Mouse (Mus musculus) embryonic facial prominence, embryonic 11.5 days (tissue): ENCODE data around the gene Cmss1. TPM values are rescaled to one million over a fixed set of nuclear protein-coding genes. Genes with fewer than 3 reads are reported as not detected.

Experiments used
- ATAC-seq: fragments of 200-750 bp; cut with Nextera tagmentation; replicated peaks from 2 replicates; pipeline ENCODE4 v1.8.0; 2017; ENCODE audit warnings: low read depth; ENCODE audit not compliant: insufficient number of reproducible peaks, low FRiP score, low TSS enrichment
- DNase-seq: peaks from one replicate; pipeline ENCODE4 v3.0.0-alpha.2; 2015; ENCODE audit warnings: low spot score
- H3K27ac ChIP-seq: fragments of 300-500 bp; sonication (generic); replicated peaks from 2 replicates; pipeline ENCODE4 v1.5.1; 2014; ENCODE audit warnings: mild to moderate bottlenecking, low read depth, low read length, control low read depth
- H3K27me3 ChIP-seq: fragments of 300-500 bp; sonication (generic); 2 replicates; pipeline ENCODE4 v1.6.1; 2014; ENCODE audit warnings: mild to moderate bottlenecking, low read length, moderate library complexity, mixed read lengths; ENCODE audit not compliant: control insufficient read depth, insufficient read depth
- H3K36me3 ChIP-seq: fragments of 300-500 bp; sonication (generic); replicated peaks from 2 replicates; pipeline ENCODE4 v1.6.1; 2014; ENCODE audit warnings: low read depth, mild to moderate bottlenecking, low read length, moderate library complexity, mixed read lengths; ENCODE audit not compliant: control insufficient read depth, insufficient read depth
- H3K4me1 ChIP-seq: fragments of 300-500 bp; sonication (generic); 2 replicates; pipeline ENCODE4 v1.6.1; 2014; ENCODE audit warnings: low read length, mixed read lengths; ENCODE audit not compliant: control insufficient read depth, insufficient read depth
- H3K4me2 ChIP-seq: fragments of 300-500 bp; sonication (generic); 2 replicates; pipeline ENCODE4 v1.6.1; 2014; ENCODE audit warnings: low read depth, mild to moderate bottlenecking, control low read depth, low read length, moderate library complexity
- H3K4me3 ChIP-seq: fragments of 300-500 bp; sonication (generic); 2 replicates; pipeline ENCODE4 v1.5.1; 2014; ENCODE audit warnings: low read depth, low read length, control low read depth
- H3K9ac ChIP-seq: fragments of 300-500 bp; sonication (generic); replicated peaks from 2 replicates; pipeline ENCODE4 v1.6.1; 2014; ENCODE audit warnings: mild to moderate bottlenecking, control low read depth, low read length
- H3K9me3 ChIP-seq: fragments of 300-500 bp; sonication (generic); replicated peaks from 2 replicates; pipeline ENCODE4 v1.6.1; 2016; ENCODE audit warnings: mild to moderate bottlenecking, low read length, inconsistent platforms, mixed read lengths; ENCODE audit not compliant: control insufficient read depth
- WGBS: fragments of 180-500 bp; shearing (Covaris S2); extraction: QIAGEN DNeasy Blood & Tissue Kit; methylation state at CpG from one replicate; pipeline ENCODE4 v1.1.7; 2014; 5-methylcytosine and 5-hydroxymethylcytosine counted together
- polyA plus RNA-seq: library from polyadenylated mRNA; unstranded; fragments of >200 nt; fragmentation: Nextera tagmentation; extraction: Ambion mirVana; gene quantifications from 2 replicates; pipeline ENCODE4 v1.2.1, GENCODE M21; 2014

Cmss1 gene
- polyA plus RNA-seq, 1 experiment from 2014 or later = 55.9 TPM

DNA sequence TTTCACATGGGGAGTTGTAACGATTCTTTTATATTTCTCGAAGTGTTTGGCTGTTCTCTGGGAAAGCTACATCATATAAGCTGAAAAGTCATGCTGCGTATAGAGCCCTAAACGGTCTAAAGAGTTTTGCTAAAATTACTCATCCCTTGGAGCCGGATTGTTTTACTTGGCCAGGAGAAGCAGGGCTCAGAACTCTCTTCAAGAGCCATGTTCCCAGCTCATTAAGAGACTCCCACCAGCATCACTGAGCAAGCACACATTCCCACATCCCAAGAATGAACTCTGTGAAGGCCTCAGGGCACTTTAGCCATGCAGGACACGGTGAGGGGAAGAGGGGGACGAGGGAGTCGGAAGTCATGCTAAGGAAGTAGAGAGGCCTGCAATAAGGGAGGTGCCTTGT is 277.6 kb downstream of the Cmss1 start:
- Histone ChIP-seq H3K4me1 (no peaks in the 10 kb centered on the region), H3K27ac (no peak overlapping the region), H3K9me3 (no peaks in the 10 kb centered on the region), H3K4me2 (no peak overlapping the region), H3K36me3 (no peaks in the 10 kb centered on the region), H3K9ac (no peak overlapping the region), H3K27me3 (no peaks in the 10 kb centered on the region), H3K4me3 (no peak overlapping the region)
- DNase-seq (no peak), ATAC-seq (no peak)
- WGBS = 71% methylated on average over 8 of the region's 8 CpGs

DNA sequence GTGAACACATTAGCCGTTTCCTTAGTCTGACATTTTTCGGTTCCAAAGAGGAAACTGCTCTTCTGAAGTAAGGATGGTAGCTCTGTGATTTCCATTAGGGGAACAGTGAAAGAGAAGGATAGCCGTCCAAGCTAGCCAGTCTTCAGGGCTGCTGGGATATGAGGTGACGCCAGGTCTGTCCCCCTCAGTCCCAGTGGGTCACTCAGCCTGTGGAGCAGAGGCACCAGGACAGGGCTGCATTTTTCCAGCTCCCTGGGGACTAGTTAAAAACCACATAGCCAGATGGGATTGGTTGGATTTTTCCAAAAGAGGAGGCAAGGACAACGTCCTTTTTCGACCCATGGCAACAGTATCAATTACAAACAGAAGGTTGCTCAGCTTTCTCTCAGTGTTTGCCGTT is 279.7 kb downstream of the Cmss1 start:
- H3K9me3 ChIP-seq = no peaks in the 10 kb centered on the region
- H3K36me3 ChIP-seq = no peaks in the 10 kb centered on the region
- no peaks in the 10 kb centered on the region for H3K27me3 ChIP-seq
- H3K4me1 ChIP-seq = no peaks in the 10 kb centered on the region
- ATAC-seq = no peak
- H3K4me2 ChIP-seq = no peak overlapping the region
- 49% methylated on average over 7 of the region's 7 CpGs for WGBS
- H3K9ac ChIP-seq = no peak overlapping the region
- no peak overlapping the region for H3K4me3 ChIP-seq
- DNase-seq = no peak
- H3K27ac ChIP-seq = no peak overlapping the region

- 52% methylated on average over 7 of the region's 7 CpGs for WGBS
- no peaks in the 10 kb centered on the region for H3K27me3 ChIP-seq
- no peak overlapping the region for H3K4me2 ChIP-seq
Measured at GRCm38 (mm10) chr16:57319284-57320124, 287.2 kb downstream of the Cmss1 start.

DNA sequence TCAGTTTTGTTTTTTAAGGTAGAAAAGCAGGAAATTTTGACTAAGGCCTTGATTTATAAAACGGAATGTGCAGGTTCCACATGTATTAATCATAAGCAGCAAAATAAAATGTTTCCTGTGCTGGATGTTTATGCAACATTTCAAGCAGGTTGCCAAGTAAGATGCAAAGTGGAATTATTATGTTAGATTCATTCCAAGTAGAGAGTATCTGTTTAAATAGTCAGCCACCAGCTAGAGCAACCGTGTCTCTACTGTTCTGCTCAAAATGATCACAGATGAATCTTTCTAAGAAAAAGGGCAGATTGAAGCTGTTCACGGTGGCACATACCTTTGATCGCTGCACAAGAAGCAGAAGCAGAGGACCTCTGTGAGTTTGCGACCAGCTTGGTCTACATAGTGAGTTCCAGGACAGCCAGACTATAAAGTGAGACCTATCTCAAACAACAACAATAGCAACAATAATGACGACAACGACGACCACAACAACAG is 288.0 kb downstream of the Cmss1 start:
- Histone ChIP-seq H3K4me2 (no peak overlapping the region), H3K4me3 (no peak overlapping the region), H3K9me3 (no peaks in the 10 kb centered on the region), H3K27me3 (no peaks in the 10 kb centered on the region), H3K36me3 (no peaks in the 10 kb centered on the region), H3K9ac (no peak overlapping the region), H3K4me1 (no peaks in the 10 kb centered on the region), H3K27ac (no peak overlapping the region)
- DNase-seq (no peak), ATAC-seq (no peak)
- 68% methylated on average over 8 of the region's 8 CpGs for WGBS

More at GRCm38 (mm10) chr16:57319284-57320124, 287.2 kb downstream of the Cmss1 start:
- Histone ChIP-seq H3K4me1 (no peaks in the 10 kb centered on the region), H3K4me3 (no peak overlapping the region), H3K9ac (no peak overlapping the region), H3K27ac (no peak overlapping the region), H3K36me3 (no peaks in the 10 kb centered on the region), H3K9me3 (no peaks in the 10 kb centered on the region)
- ATAC-seq (no peak), DNase-seq (peak; percentile 56)

- Histone ChIP-seq H3K27ac (no peak overlapping the region), H3K4me3 (no peak overlapping the region), H3K27me3 (no peaks in the 10 kb centered on the region), H3K4me1 (no peaks in the 10 kb centered on the region), H3K4me2 (no peak overlapping the region), H3K9ac (no peak overlapping the region), H3K9me3 (no peaks in the 10 kb centered on the region), H3K36me3 (no peaks in the 10 kb centered on the region)
- ATAC-seq = no peak
- no peak for DNase-seq
- WGBS = 46% methylated on average over 13 of the region's 13 CpGs
Measured at GRCm38 (mm10) chr16:57317882-57318636, 288.6 kb downstream of the Cmss1 start.

DNA sequence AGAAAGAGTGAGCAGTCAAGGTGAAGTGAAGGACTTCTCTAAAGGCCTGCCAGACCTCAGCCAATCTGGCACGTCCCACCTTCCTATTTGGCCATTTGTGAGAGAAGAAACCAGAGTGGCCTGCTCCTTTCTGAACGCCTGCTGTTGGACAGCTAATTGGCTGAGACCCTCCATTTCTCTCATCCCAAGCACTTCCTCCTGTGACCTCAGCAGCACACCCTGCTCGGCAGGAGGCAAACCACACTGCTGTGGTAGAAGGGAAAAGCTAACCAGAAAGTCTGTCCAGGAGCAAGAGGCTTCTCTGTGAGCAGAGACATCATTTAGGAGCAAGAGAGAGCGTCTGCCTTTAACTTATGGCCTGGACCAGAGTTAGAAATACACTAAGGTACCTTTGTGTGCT is 289.5 kb downstream of the Cmss1 start:
- H3K27ac ChIP-seq = no peak overlapping the region
- no peaks in the 10 kb centered on the region for H3K36me3 ChIP-seq
- no peaks in the 10 kb centered on the region for H3K27me3 ChIP-seq
- no peaks in the 10 kb centered on the region for H3K4me1 ChIP-seq
- DNase-seq = no peak
- no peak overlapping the region for H3K4me2 ChIP-seq
- no peak overlapping the region for H3K9ac ChIP-seq
- H3K9me3 ChIP-seq = no peaks in the 10 kb centered on the region
- no peak for ATAC-seq
- WGBS = 66% methylated on average over 4 of the region's 4 CpGs
- H3K4me3 ChIP-seq = no peak overlapping the region

GRCm38 (mm10) chr16:57315026-57315425 is 291.6 kb downstream of the Cmss1 start:
- no peaks in the 10 kb centered on the region for H3K27me3 ChIP-seq
- DNase-seq (no peak), ATAC-seq (no peak)
- H3K4me1 ChIP-seq = no peaks in the 10 kb centered on the region
- no peak overlapping the region for H3K4me2 ChIP-seq
- 91% methylated on average over 9 of the region's 9 CpGs for WGBS
- H3K36me3 ChIP-seq = no peaks in the 10 kb centered on the region
- H3K4me3 ChIP-seq = no peak overlapping the region
- H3K9ac ChIP-seq = no peak overlapping the region
- no peaks in the 10 kb centered on the region for H3K9me3 ChIP-seq
- H3K27ac ChIP-seq = no peak overlapping the region

DNA sequence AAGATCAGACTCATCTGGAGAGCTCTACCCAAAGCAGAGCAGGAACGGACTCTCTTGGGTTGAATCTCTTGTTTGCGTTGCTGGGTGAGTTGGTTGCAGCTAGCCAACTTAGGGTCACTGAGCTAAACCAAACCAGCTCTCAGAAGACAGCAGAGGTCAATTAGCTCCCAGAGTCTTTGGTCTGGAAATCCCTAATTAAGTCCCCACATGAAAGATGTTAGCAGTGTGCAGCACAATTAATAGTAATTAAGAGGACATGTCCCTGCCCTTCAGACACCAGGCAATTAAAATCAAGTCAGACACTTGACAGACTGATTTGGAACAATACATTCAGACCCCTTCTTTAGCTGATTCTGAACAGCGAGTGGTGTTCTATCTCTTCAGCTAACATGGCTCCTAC is 292.4 kb downstream of the Cmss1 start:
- 66% methylated on average over 3 of the region's 3 CpGs for WGBS
- H3K27ac ChIP-seq = no peak overlapping the region
- H3K9me3 ChIP-seq = no peaks in the 10 kb centered on the region
- no peak overlapping the region for H3K9ac ChIP-seq
- H3K4me2 ChIP-seq = no peak overlapping the region
- H3K36me3 ChIP-seq = no peaks in the 10 kb centered on the region
- no peaks in the 10 kb centered on the region for H3K4me1 ChIP-seq
- DNase-seq = no peak
- ATAC-seq = no peak
- H3K4me3 ChIP-seq = no peak overlapping the region
- no peaks in the 10 kb centered on the region for H3K27me3 ChIP-seq
